Mouse (Mus musculus) stomach, postnatal 0 days (tissue): ENCODE measurements around the gene Mpc1.

Source experiments
- CTCF ChIP-seq: IDR thresholded peaks from 2 replicates; pipeline ENCODE4 v1.5.1; 2016; ENCODE audit warnings: antibody characterized with exemption, low read depth, mild to moderate bottlenecking, moderate library complexity
- EP300 ChIP-seq: optimal IDR thresholded peaks from 2 replicates; pipeline ENCODE3; 2016; ENCODE audit warnings: antibody characterized with exemption

DNA sequence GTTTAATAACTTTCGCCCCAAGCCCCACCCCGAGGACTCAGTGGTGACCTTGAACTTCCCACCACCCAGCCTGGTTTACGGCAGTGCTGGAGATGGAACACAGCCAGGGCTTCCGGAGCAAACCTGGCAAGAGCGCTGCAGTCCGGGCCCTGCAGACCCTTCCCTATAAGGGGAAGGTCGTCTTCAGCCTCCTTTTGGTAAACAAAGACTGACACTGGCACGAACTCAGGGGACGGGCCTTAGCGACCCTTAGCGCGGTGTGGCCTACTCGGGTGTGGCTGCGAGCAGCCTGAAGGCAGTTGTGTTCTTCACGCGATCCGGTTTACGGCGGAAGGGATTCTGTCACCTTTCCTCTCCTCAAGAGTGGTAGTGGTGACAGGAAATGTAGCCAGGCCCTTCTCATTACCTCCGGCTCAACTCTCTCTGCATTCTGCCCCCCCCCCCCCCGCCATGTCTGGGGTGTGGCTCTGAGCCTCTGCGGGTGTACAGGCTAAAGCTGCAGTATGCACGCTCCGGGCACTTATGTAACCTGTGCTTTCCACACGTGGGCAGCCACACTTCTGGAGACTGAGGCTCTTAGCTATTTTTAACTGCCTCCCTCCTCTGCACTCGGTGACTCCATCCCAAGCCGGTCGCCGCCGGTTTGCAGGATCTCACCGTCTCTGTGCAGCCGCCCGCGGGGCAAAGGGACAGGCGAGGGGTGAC is at the start of gene Mpc1:
- no peak for TF ChIP-seq CTCF
- no peak for TF ChIP-seq EP300
